11 mouse cellular contexts compared by ENCODE assay signal in the genomic region with DNA sequence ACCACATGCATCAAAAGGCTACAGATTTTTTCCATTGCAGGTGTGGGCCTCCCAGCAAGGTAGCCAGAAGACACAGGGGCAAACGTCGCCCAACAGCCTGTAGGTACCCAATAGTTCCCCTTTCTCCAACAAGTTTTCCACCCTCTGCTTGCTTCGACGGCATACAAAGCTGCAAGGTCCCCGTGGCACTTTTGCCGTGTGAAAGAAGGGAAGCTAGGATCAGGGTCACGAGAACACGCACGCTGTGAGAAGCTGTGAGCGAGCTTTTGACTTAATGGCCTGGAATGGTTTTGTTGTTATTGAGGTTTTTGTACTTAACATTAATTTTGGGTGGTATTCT. TPM values are rescaled to one million over a fixed set of nuclear protein-coding genes. Genes with fewer than 3 reads are reported as not detected.
DNase-seq lines count a peak whose midpoint lies in the region; ATAC-seq and TF ChIP-seq lines count a peak whose summit lies in the region.
"Had no signal": no experiment of that assay in that cellular context is flagged by ENCODE, and none has a peak within 500 bp of the region (broad histone marks: within the 10 kb centered on the region; RNA-seq: fewer than 3 reads in every experiment).

No protein-coding gene starts in this region.

- TF ChIP-seq POLR2A in thymus, adult 2 months (IDR thresholded peaks at IDR 0.05; ENCODE audit: control insufficient read depth, extremely low read depth, insufficient read depth, low read length, poor library complexity), result no peak

- DNase-seq in stomach, postnatal 0 days (ENCODE audit: low spot score), result no peak
- no peak for DNase-seq in forebrain, embryonic 14.5 days (ENCODE audit: low spot score)
- no peak for DNase-seq in frontal cortex, adult 2 months (ENCODE audit: extremely low spot score in 1 of 2, low spot score in 1 of 2)
- no peak for DNase-seq in liver, postnatal 0 days
- DNase-seq in thymus, adult 2 months, result no peak
- DNase-seq: cerebellum, postnatal 36 days; kidney, adult 18-20 months had no signal

- H3K36me3 ChIP-seq in stomach, embryonic 14.5 days (ENCODE audit: control insufficient read depth, insufficient read depth, low read length), result no peaks in the 10 kb centered on the region
- no peaks in the 10 kb centered on the region for H3K36me3 ChIP-seq in stomach, postnatal 0 days (ENCODE audit: control insufficient read depth, insufficient read depth, low read length)
- H3K36me3 ChIP-seq in forebrain, embryonic 14.5 days (ENCODE audit: control insufficient read depth, insufficient read depth, low read length), result no peaks in the 10 kb centered on the region
- H3K36me3 ChIP-seq in limb, embryonic 12.5 days, result no peaks in the 10 kb centered on the region
- H3K36me3 ChIP-seq in liver, postnatal 0 days (replicated peaks; ENCODE audit: insufficient read depth, low read length), result no peaks in the 10 kb centered on the region
- no peaks in the 10 kb centered on the region for H3K36me3 ChIP-seq in thymus, adult 2 months (ENCODE audit: control insufficient read depth, insufficient read depth, low read length)

- no peaks in the 10 kb centered on the region for H3K9me3 ChIP-seq in stomach, embryonic 14.5 days (ENCODE audit: control insufficient read depth, low read depth, low read length)
- H3K9me3 ChIP-seq in stomach, postnatal 0 days (ENCODE audit: control insufficient read depth, low read length), result no peaks in the 10 kb centered on the region
- no peaks in the 10 kb centered on the region for H3K9me3 ChIP-seq in forebrain, embryonic 14.5 days (replicated peaks; ENCODE audit: control insufficient read depth, low read length)
- H3K9me3 ChIP-seq in limb, embryonic 12.5 days, result no peaks in the 10 kb centered on the region
- H3K9me3 ChIP-seq in liver, postnatal 0 days (ENCODE audit: low read length), result no peaks in the 10 kb centered on the region

- 88% methylated on average over 10 of the region's 10 CpGs for WGBS in stomach, embryonic 14.5 days
- 81% methylated on average over 10 of the region's 10 CpGs for WGBS in stomach, postnatal 0 days
- 51% methylated on average over 10 of the region's 10 CpGs for WGBS in forebrain, embryonic 14.5 days
- WGBS in limb, embryonic 12.5 days, result 91% methylated on average over 10 of the region's 10 CpGs
- WGBS in liver, postnatal 0 days (ENCODE audit: insufficient replicate concordance), result 86% methylated on average over 10 of the region's 10 CpGs
- WGBS in thymus, adult 2 months, result 90% methylated on average over 10 of the region's 10 CpGs

- TF ChIP-seq CTCF in stomach, postnatal 0 days (IDR thresholded peaks at IDR 0.05; ENCODE audit: low read depth), result no peak
- TF ChIP-seq CTCF in liver, postnatal 0 days (IDR thresholded peaks at IDR 0.05; ENCODE audit: low read depth), result no peak
- TF ChIP-seq CTCF in thymus, adult 2 months (IDR thresholded peaks at IDR 0.05; ENCODE audit: borderline replicate concordance, control insufficient read depth, extremely low read depth, insufficient read depth, low read length, poor library complexity), result no peak

- 0 out of 2 replicates have a peak, but pooled peaks cover 5% of the 10 kb centered on the region for H3K4me1 ChIP-seq in stomach, embryonic 14.5 days (ENCODE audit: control insufficient read depth, insufficient read depth, low read length)
- H3K4me1 ChIP-seq in stomach, postnatal 0 days (replicated peaks; ENCODE audit: control insufficient read depth, insufficient read depth), result no peaks in the 10 kb centered on the region
- H3K4me1 ChIP-seq in forebrain, embryonic 14.5 days (ENCODE audit: control insufficient read depth, insufficient read depth, low read length), result peaks cover 10% of the 10 kb centered on the region
- H3K4me1 ChIP-seq in limb, embryonic 12.5 days (replicated peaks), result peaks cover 15% of the 10 kb centered on the region
- no peaks in the 10 kb centered on the region for H3K4me1 ChIP-seq in liver, postnatal 0 days (ENCODE audit: insufficient read depth)
- no peaks in the 10 kb centered on the region for H3K4me1 ChIP-seq in thymus, adult 2 months (replicated peaks; ENCODE audit: control insufficient read depth, insufficient read depth, low read length)

- H3K27me3 ChIP-seq in stomach, embryonic 14.5 days (ENCODE audit: control insufficient read depth, insufficient read depth, low read length), result no peaks in the 10 kb centered on the region
- H3K27me3 ChIP-seq in stomach, postnatal 0 days (ENCODE audit: control insufficient read depth, insufficient read depth, low read length), result no peaks in the 10 kb centered on the region
- H3K27me3 ChIP-seq in forebrain, embryonic 14.5 days (replicated peaks; ENCODE audit: control insufficient read depth, insufficient read depth, low read length), result no peaks in the 10 kb centered on the region
- no peaks in the 10 kb centered on the region for H3K27me3 ChIP-seq in limb, embryonic 12.5 days
- H3K27me3 ChIP-seq in liver, postnatal 0 days (ENCODE audit: insufficient read depth, low read length), result no peaks in the 10 kb centered on the region
- no peaks in the 10 kb centered on the region for H3K27me3 ChIP-seq in thymus, adult 2 months (ENCODE audit: control insufficient read depth, insufficient read depth, low read length)

- H3K4me3 ChIP-seq in stomach, embryonic 14.5 days (ENCODE audit: low read depth, low read length), result no peak overlapping the region
- H3K4me3 ChIP-seq in stomach, postnatal 0 days (ENCODE audit: low read depth, low read length), result no peak overlapping the region
- no peak overlapping the region for H3K4me3 ChIP-seq in forebrain, embryonic 14.5 days (ENCODE audit: low read depth, low read length)
- H3K4me3 ChIP-seq in limb, embryonic 12.5 days (replicated peaks), result no peak overlapping the region
- H3K4me3 ChIP-seq in liver, postnatal 0 days (ENCODE audit: low read depth, low read length), result no peak overlapping the region
- H3K4me3 ChIP-seq in thymus, adult 2 months (ENCODE audit: control insufficient read depth, insufficient read depth, low read length), result no peak overlapping the region
- H3K4me3 ChIP-seq: myocyte had no signal

- H3K4me2 ChIP-seq in stomach, embryonic 14.5 days (replicated peaks; ENCODE audit: low read depth, low read length), result no peak overlapping the region
- H3K4me2 ChIP-seq in stomach, postnatal 0 days (replicated peaks; ENCODE audit: low read depth), result no peak overlapping the region
- H3K4me2 ChIP-seq in forebrain, embryonic 14.5 days (ENCODE audit: low read length), result no peak overlapping the region; the same call in 1 of the 2 replicates
- H3K4me2 ChIP-seq in limb, embryonic 12.5 days, result no peak overlapping the region
- no peak overlapping the region for H3K4me2 ChIP-seq in liver, postnatal 0 days (ENCODE audit: low read depth, low read length)

- H3K9ac ChIP-seq in stomach, embryonic 14.5 days (replicated peaks; ENCODE audit: low read depth, low read length), result no peak overlapping the region
- H3K9ac ChIP-seq in stomach, postnatal 0 days (ENCODE audit: low read length), result no peak overlapping the region
- H3K9ac ChIP-seq in forebrain, embryonic 14.5 days (ENCODE audit: low read length), result no peak overlapping the region
- H3K9ac ChIP-seq in limb, embryonic 12.5 days (replicated peaks), result no peak overlapping the region
- no peak overlapping the region for H3K9ac ChIP-seq in liver, postnatal 0 days (replicated peaks)

- no peak for TF ChIP-seq EP300 in stomach, postnatal 0 days (optimal IDR thresholded peaks at IDR 0.05)
- TF ChIP-seq EP300 in liver, postnatal 0 days (IDR thresholded peaks at IDR 0.05; ENCODE audit: low read depth), result no peak

- peak overlapping the region; percentile 74 for H3K27ac ChIP-seq in stomach, embryonic 14.5 days (ENCODE audit: low read length)
- H3K27ac ChIP-seq in stomach, postnatal 0 days (replicated peaks), result no peak overlapping the region
- H3K27ac ChIP-seq in forebrain, embryonic 14.5 days (ENCODE audit: low read depth, low read length), result peak overlapping the region; percentile 29
- peak overlapping the region; percentile 67; the same call in 1 of the 2 replicates for H3K27ac ChIP-seq in limb, embryonic 12.5 days
- H3K27ac ChIP-seq in liver, postnatal 0 days (ENCODE audit: low read depth), result no peak overlapping the region
- no peak overlapping the region for H3K27ac ChIP-seq in thymus, adult 2 months (ENCODE audit: control insufficient read depth, insufficient read depth, low read length)

- ATAC-seq in stomach, embryonic 14.5 days (ENCODE audit: insufficient number of reproducible peaks, insufficient read depth, low FRiP score, low read depth), result no peak; the same call in 1 of the 2 replicates
- no peak for ATAC-seq in stomach, postnatal 0 days (ENCODE audit: low FRiP score, low TSS enrichment)
- ATAC-seq in forebrain, embryonic 14.5 days, result no peak
- no peak for ATAC-seq in limb, embryonic 12.5 days (ENCODE audit: insufficient number of reproducible peaks, insufficient read depth, low FRiP score, low TSS enrichment, low read depth)
- ATAC-seq in liver, postnatal 0 days, result no peak
- ATAC-seq: CD4-positive, CD25-positive, alpha-beta regulatory T cell, adult 4 months had no signal

RNA-seq across cellular contexts. Expression of a gene that starts 14.5 kb away (rescaled TPM):
- 2.8 TPM in 2 replicates for polyA plus RNA-seq in stomach, embryonic 14.5 days (2014; fragmentation: Nextera tagmentation; extraction: Ambion mirVana)
- polyA plus RNA-seq in stomach, postnatal 0 days (2015; fragmentation: Nextera tagmentation; extraction: Ambion mirVana), result 0.87 and 1.0 TPM in 2 replicates
- polyA plus RNA-seq in forebrain, embryonic 14.5 days (2014; fragmentation: Nextera tagmentation; extraction: Ambion mirVana), result 4.5 and 6.8 TPM in 2 replicates
- polyA plus RNA-seq in limb, embryonic 12.5 days (2016; fragmentation: Nextera tagmentation; extraction: Ambion mirVana), result 1.4 and 1.5 TPM in 2 replicates
- polyA plus RNA-seq in frontal cortex, adult 2 months (2012; rRNA removed), result 1.3 and 1.9 TPM in 2 replicates
- 0.04 TPM in 1 of 2 replicates, not detected in the other for polyA plus RNA-seq in liver, postnatal 0 days (2015; fragmentation: Nextera tagmentation; extraction: Ambion mirVana)
- polyA plus RNA-seq in thymus, adult 2 months (2012; rRNA removed), result 0.60 and 0.88 TPM in 2 replicates
- polyA plus RNA-seq: CD4-positive, CD25-positive, alpha-beta regulatory T cell, adult 4 months had no signal

Comparison
In these comparisons a context has a peak if more than half of its experiments do, and no peak if none do; other contexts are left out.
1. H3K27ac ChIP-seq: peak in stomach, embryonic 14.5 days (single experiment), forebrain, embryonic 14.5 days (single experiment) and limb, embryonic 12.5 days (single experiment); none in stomach, postnatal 0 days (single experiment), liver, postnatal 0 days (single experiment) and thymus, adult 2 months (single experiment).